Mouse (Mus musculus) hindbrain, embryonic 14.5 days (tissue): ENCODE measurements around the gene BC107364. TPM values are rescaled to one million over a fixed set of nuclear protein-coding genes. Genes with fewer than 3 reads are reported as not detected.
"Not testable (repeated sequence)": the region's sequence is repeated elsewhere in the genome, so short reads cannot be mapped to it uniquely, and the experiment has no call there.

Experiments used
- ATAC-seq: fragments of 200-750 bp; cut with Nextera tagmentation; 2 replicates; pipeline ENCODE4 v1.8.0; 2017; ENCODE audit warnings: moderate number of reproducible peaks, mild to moderate bottlenecking, moderate TSS enrichment, moderate library complexity; ENCODE audit not compliant: low FRiP score
- DNase-seq: peaks from one replicate; pipeline ENCODE4 v3.0.0-alpha.2; 2015; ENCODE audit warnings: low spot score
- H3K27ac ChIP-seq: fragments of 300-500 bp; sonication (generic); 2 replicates; pipeline ENCODE4 v1.5.1; 2014; ENCODE audit warnings: mild to moderate bottlenecking, moderate library complexity
- H3K27me3 ChIP-seq: fragments of 300-500 bp; sonication (generic); 2 replicates; pipeline ENCODE4 v1.6.1; 2014; ENCODE audit warnings: mild to moderate bottlenecking, low read length, mixed read lengths; ENCODE audit not compliant: control insufficient read depth, insufficient read depth
- H3K36me3 ChIP-seq: fragments of 300-500 bp; sonication (generic); replicated peaks from 2 replicates; pipeline ENCODE4 v1.6.1; 2014; ENCODE audit not compliant: control insufficient read depth, insufficient read depth
- H3K4me1 ChIP-seq: fragments of 300-500 bp; sonication (generic); replicated peaks from 2 replicates; pipeline ENCODE4 v1.6.1; 2014; ENCODE audit warnings: antibody characterized with exemption, low read length, mixed read lengths; ENCODE audit not compliant: control insufficient read depth, insufficient read depth
- H3K4me2 ChIP-seq: fragments of 300-500 bp; sonication (generic); replicated peaks from 2 replicates; pipeline ENCODE4 v1.6.1; 2014; ENCODE audit warnings: mild to moderate bottlenecking, moderate library complexity
- H3K4me3 ChIP-seq: fragments of 300-500 bp; sonication (generic); replicated peaks from 2 replicates; pipeline ENCODE4 v1.5.1; 2014; ENCODE audit warnings: mild to moderate bottlenecking, low read length
- H3K9ac ChIP-seq: fragments of 300-500 bp; sonication (generic); 2 replicates; pipeline ENCODE4 v1.6.1; 2014
- H3K9me3 ChIP-seq: fragments of 300-500 bp; sonication (generic); 2 replicates; pipeline ENCODE4 v1.6.1; 2016; ENCODE audit warnings: low read length; ENCODE audit not compliant: control insufficient read depth
- WGBS: fragments of 180-500 bp; shearing (Covaris S2); extraction: QIAGEN DNeasy Blood & Tissue Kit; methylation state at CpG from one replicate; pipeline ENCODE4 v1.1.7; 2014; 5-methylcytosine and 5-hydroxymethylcytosine counted together
- polyA plus RNA-seq: library from polyadenylated mRNA; unstranded; fragments of >200 nt; fragmentation: Nextera tagmentation; extraction: Ambion mirVana; gene quantifications from 2 replicates; pipeline ENCODE4 v1.2.1, GENCODE M21; 2014

The BC107364 gene
- polyA plus RNA-seq, 1 experiment from 2014 or later, result not detected

- ATAC-seq, result peak; percentile 82
Measured at GRCm38 (mm10) chr3:96486828-96487559, 34.9 kb upstream of the BC107364 start.

GRCm38 (mm10) chr3:96486064-96486827 lies 34.1 kb upstream of the BC107364 start:
- H3K9me3 ChIP-seq, result not testable (repeated sequence)
- 4% methylated on average over 4 of the region's 34 CpGs for WGBS

More at GRCm38 (mm10) chr3:96486828-96487559, 34.9 kb upstream of the BC107364 start:
- H3K9ac ChIP-seq, result peak overlapping the region; percentile 65
- peaks cover 17% of the 10 kb centered on the region for H3K27me3 ChIP-seq
- H3K4me2 ChIP-seq, result peak overlapping the region; percentile 67
- peak overlapping the region; percentile 91; the same call in 1 of the 2 replicates for H3K27ac ChIP-seq
- H3K36me3 ChIP-seq, H3K4me1 ChIP-seq, DNase-seq, H3K9me3 ChIP-seq: not testable (repeated sequence)
- 13% methylated on average over 5 of the region's 38 CpGs for WGBS
- peak overlapping the region; percentile 34 for H3K4me3 ChIP-seq

GRCm38 (mm10) chr3:96485361-96485760 lies 33.3 kb upstream of the BC107364 start:
- DNase-seq, result no peak
- no peak overlapping the region for H3K27ac ChIP-seq
- H3K4me1 ChIP-seq, result peaks cover 10% of the 10 kb centered on the region
- H3K4me2 ChIP-seq, result no peak overlapping the region
- no peak overlapping the region for H3K4me3 ChIP-seq
- 64% methylated on average over 2 of the region's 2 CpGs for WGBS
- peaks cover 24% of the 10 kb centered on the region for H3K27me3 ChIP-seq
- H3K9ac ChIP-seq, result peak overlapping the region; percentile 11; the same call in 1 of the 2 replicates
- no peaks in the 10 kb centered on the region for H3K9me3 ChIP-seq
- no peak for ATAC-seq
- no peaks in the 10 kb centered on the region for H3K36me3 ChIP-seq

More at GRCm38 (mm10) chr3:96486064-96486827, 34.1 kb upstream of the BC107364 start:
- not testable (repeated sequence) for H3K4me2 ChIP-seq, DNase-seq, H3K9ac ChIP-seq, H3K36me3 ChIP-seq, H3K27ac ChIP-seq, H3K4me3 ChIP-seq, H3K4me1 ChIP-seq
- peaks cover 20% of the 10 kb centered on the region for H3K27me3 ChIP-seq
- peak; percentile 29; the same call in 1 of the 2 replicates for ATAC-seq

- no peak overlapping the region for H3K4me3 ChIP-seq
- H3K27ac ChIP-seq, result no peak overlapping the region
- peaks cover 10% of the 10 kb centered on the region for H3K4me1 ChIP-seq
- H3K27me3 ChIP-seq, result peaks cover 24% of the 10 kb centered on the region
- DNase-seq (no peak), ATAC-seq (no peak)
- 79% methylated on average over 4 of the region's 4 CpGs for WGBS
- no peaks in the 10 kb centered on the region for H3K36me3 ChIP-seq
- H3K9ac ChIP-seq, result no peak overlapping the region
- no peaks in the 10 kb centered on the region for H3K9me3 ChIP-seq
- no peak overlapping the region for H3K4me2 ChIP-seq
Measured at GRCm38 (mm10) chr3:96484921-96485320, 32.8 kb upstream of the BC107364 start.

GRCm38 (mm10) chr3:96483946-96484345 lies 31.8 kb upstream of the BC107364 start:
- WGBS, result 97% methylated on average over 2 of the region's 2 CpGs
- no peak for ATAC-seq

GRCm38 (mm10) chr3:96483044-96483443 lies 30.9 kb upstream of the BC107364 start:
- not testable (repeated sequence) for ATAC-seq
- 53% methylated on average over 7 of the region's 7 CpGs for WGBS

More at GRCm38 (mm10) chr3:96483946-96484345, 31.8 kb upstream of the BC107364 start:
- Histone ChIP-seq H3K4me2 (no peak overlapping the region), H3K4me1 (peaks cover 10% of the 10 kb centered on the region), H3K36me3 (no peaks in the 10 kb centered on the region), H3K27ac (no peak overlapping the region), H3K9me3 (no peaks in the 10 kb centered on the region), H3K9ac (no peak overlapping the region), H3K27me3 (peaks cover 25% of the 10 kb centered on the region), H3K4me3 (no peak overlapping the region)
- DNase-seq, result no peak

GRCm38 (mm10) chr3:96482451-96482850 lies 30.3 kb upstream of the BC107364 start:
- H3K27me3 ChIP-seq, result peaks cover 38% of the 10 kb centered on the region
- H3K9me3 ChIP-seq, result no peaks in the 10 kb centered on the region
- DNase-seq (no peak), ATAC-seq (no peak)
- no peaks in the 10 kb centered on the region for H3K36me3 ChIP-seq
- H3K27ac ChIP-seq, result no peak overlapping the region
- H3K4me3 ChIP-seq, result no peak overlapping the region
- H3K9ac ChIP-seq, result no peak overlapping the region
- WGBS, result 91% methylated on average over 13 of the region's 13 CpGs
- H3K4me2 ChIP-seq, result no peak overlapping the region
- peaks cover 8% of the 10 kb centered on the region for H3K4me1 ChIP-seq

More at GRCm38 (mm10) chr3:96483044-96483443, 30.9 kb upstream of the BC107364 start:
- H3K4me3 ChIP-seq, H3K4me1 ChIP-seq, DNase-seq, H3K4me2 ChIP-seq, H3K9ac ChIP-seq, H3K27ac ChIP-seq, H3K36me3 ChIP-seq, H3K9me3 ChIP-seq: not testable (repeated sequence)
- H3K27me3 ChIP-seq, result peaks cover 32% of the 10 kb centered on the region

GRCm38 (mm10) chr3:96481856-96482255 lies 29.8 kb upstream of the BC107364 start:
- H3K4me2 ChIP-seq, result no peak overlapping the region
- no peak overlapping the region for H3K9ac ChIP-seq
- ATAC-seq (no peak), DNase-seq (no peak)
- no peaks in the 10 kb centered on the region for H3K9me3 ChIP-seq
- H3K4me3 ChIP-seq, result no peak overlapping the region
- WGBS, result 89% methylated on average over 3 of the region's 3 CpGs
- H3K27me3 ChIP-seq, result peaks cover 44% of the 10 kb centered on the region
- no peak overlapping the region for H3K27ac ChIP-seq
- 0 out of 2 replicates have a peak, but pooled peaks cover 3% of the 10 kb centered on the region for H3K4me1 ChIP-seq
- no peaks in the 10 kb centered on the region for H3K36me3 ChIP-seq

- Histone ChIP-seq H3K9me3 (no peaks in the 10 kb centered on the region), H3K4me3 (no peak overlapping the region), H3K4me2 (no peak overlapping the region), H3K4me1 (0 out of 2 replicates have a peak, but pooled peaks cover 3% of the 10 kb centered on the region), H3K27ac (no peak overlapping the region), H3K9ac (no peak overlapping the region), H3K36me3 (no peaks in the 10 kb centered on the region), H3K27me3 (peaks cover 53% of the 10 kb centered on the region)
- no peak for ATAC-seq
- WGBS, result 89% methylated on average over 4 of the region's 4 CpGs
- DNase-seq, result no peak
Measured at GRCm38 (mm10) chr3:96480684-96481270, 28.7 kb upstream of the BC107364 start.
